Mouse (Mus musculus) neural tube, embryonic 11.5 days (tissue): Measurements from ENCODE around the gene Hipk1. TPM values are rescaled to one million over a fixed set of nuclear protein-coding genes. Genes with fewer than 3 reads are reported as not detected.

Experiments
- ATAC-seq: fragments of 200-750 bp; cut with Nextera tagmentation; 2 replicates; pipeline ENCODE4 v1.8.0; 2017; ENCODE audit warnings: moderate number of reproducible peaks, mild to moderate bottlenecking, moderate TSS enrichment, moderate library complexity; ENCODE audit not compliant: insufficient read depth, low FRiP score, low TSS enrichment
- DNase-seq: peaks from one replicate; pipeline ENCODE4 v3.0.0-alpha.2; 2015; ENCODE audit warnings: low spot score
- H3K27ac ChIP-seq: fragments of 300-500 bp; sonication (generic); 2 replicates; pipeline ENCODE4 v1.5.1; 2014; ENCODE audit warnings: low read depth, mild to moderate bottlenecking, low read length
- H3K27me3 ChIP-seq: fragments of 300-500 bp; sonication (generic); 2 replicates; pipeline ENCODE4 v1.6.1; 2014; ENCODE audit warnings: mild to moderate bottlenecking, low read length, mixed read lengths; ENCODE audit not compliant: control insufficient read depth, insufficient read depth
- H3K36me3 ChIP-seq: fragments of 300-500 bp; sonication (generic); 2 replicates; pipeline ENCODE4 v1.6.1; 2014; ENCODE audit warnings: mild to moderate bottlenecking, low read length, moderate library complexity, mixed read lengths; ENCODE audit not compliant: control insufficient read depth, insufficient read depth
- H3K4me1 ChIP-seq: fragments of 300-500 bp; sonication (generic); 2 replicates; pipeline ENCODE4 v1.6.1; 2014; ENCODE audit warnings: low read length, mixed read lengths; ENCODE audit not compliant: control insufficient read depth, insufficient read depth
- H3K4me2 ChIP-seq: fragments of 300-500 bp; sonication (generic); 2 replicates; pipeline ENCODE4 v1.6.1; 2014; ENCODE audit warnings: low read depth, mild to moderate bottlenecking, moderate library complexity
- H3K4me3 ChIP-seq: fragments of 300-500 bp; sonication (generic); 2 replicates; pipeline ENCODE4 v1.5.1; 2014; ENCODE audit warnings: low read depth, low read length
- H3K9ac ChIP-seq: fragments of 300-500 bp; sonication (generic); 2 replicates; pipeline ENCODE4 v1.6.1; 2014; ENCODE audit warnings: mild to moderate bottlenecking, low read length
- H3K9me3 ChIP-seq: fragments of 300-500 bp; sonication (generic); 2 replicates; pipeline ENCODE4 v1.6.1; 2016; ENCODE audit warnings: low read length; ENCODE audit not compliant: control insufficient read depth
- WGBS: fragments of 180-500 bp; shearing (Covaris S2); extraction: QIAGEN DNeasy Blood & Tissue Kit; methylation state at CpG from one replicate; pipeline ENCODE4 v1.1.7; 2014; 5-methylcytosine and 5-hydroxymethylcytosine counted together
- polyA plus RNA-seq: library from polyadenylated mRNA; unstranded; fragments of >200 nt; fragmentation: Nextera tagmentation; extraction: Ambion mirVana; gene quantifications from 2 replicates; pipeline ENCODE4 v1.2.1, GENCODE M21; 2014

Hipk1 gene
- polyA plus RNA-seq, 1 experiment from 2014 or later: 16.0 TPM

- peaks cover 4% of the 10 kb centered on the region; the same call in 1 of the 2 replicates for H3K36me3 ChIP-seq
- H3K9ac ChIP-seq: no peak overlapping the region
- H3K27me3 ChIP-seq: no peaks in the 10 kb centered on the region
- H3K9me3 ChIP-seq: no peaks in the 10 kb centered on the region
- no peaks in the 10 kb centered on the region for H3K4me1 ChIP-seq
- DNase-seq (no peak), ATAC-seq (no peak)
- no peak overlapping the region for H3K4me2 ChIP-seq
- WGBS: 88% methylated on average over 3 of the region's 3 CpGs
- H3K4me3 ChIP-seq: no peak overlapping the region
- H3K27ac ChIP-seq: no peak overlapping the region
These were observed 17.9 kb downstream of the Hipk1 start for GRCm38 (mm10) chr3:103773508-103773907.

- ATAC-seq: no peak
- H3K4me1 ChIP-seq: no peaks in the 10 kb centered on the region
- H3K4me3 ChIP-seq: no peak overlapping the region
- no peaks in the 10 kb centered on the region for H3K9me3 ChIP-seq
- H3K27ac ChIP-seq: no peak overlapping the region
- no peak for DNase-seq
- WGBS: 90% methylated on average over 4 of the region's 4 CpGs
- no peaks in the 10 kb centered on the region for H3K27me3 ChIP-seq
- no peak overlapping the region for H3K9ac ChIP-seq
- H3K4me2 ChIP-seq: no peak overlapping the region
- peaks cover 3% of the 10 kb centered on the region; the same call in 1 of the 2 replicates for H3K36me3 ChIP-seq
These were observed 18.5 kb downstream of the Hipk1 start for GRCm38 (mm10) chr3:103772846-103773245.

- no peak overlapping the region for H3K9ac ChIP-seq
These were observed 19.7 kb downstream of the Hipk1 start for GRCm38 (mm10) chr3:103771531-103772130.

GRCm38 (mm10) chr3:103766789-103767188 is 24.6 kb downstream of the Hipk1 start:
- H3K4me1 ChIP-seq: no peaks in the 10 kb centered on the region
- WGBS: 80% methylated on average over 3 of the region's 3 CpGs
- ATAC-seq: no peak
- H3K4me3 ChIP-seq: no peak overlapping the region
- H3K27me3 ChIP-seq: no peaks in the 10 kb centered on the region
- no peak for DNase-seq
- 0 out of 2 replicates have a peak, but pooled peaks cover 2% of the 10 kb centered on the region for H3K36me3 ChIP-seq
- H3K4me2 ChIP-seq: no peak overlapping the region
- no peak overlapping the region for H3K27ac ChIP-seq
- no peaks in the 10 kb centered on the region for H3K9me3 ChIP-seq
- no peak overlapping the region for H3K9ac ChIP-seq

More at GRCm38 (mm10) chr3:103771531-103772130, 19.7 kb downstream of the Hipk1 start:
- no peak overlapping the region for H3K4me2 ChIP-seq
- H3K4me3 ChIP-seq: no peak overlapping the region
- H3K9me3 ChIP-seq: no peaks in the 10 kb centered on the region
- ATAC-seq (no peak), DNase-seq (no peak)
- H3K36me3 ChIP-seq: no peaks in the 10 kb centered on the region
- no peaks in the 10 kb centered on the region for H3K4me1 ChIP-seq
- WGBS: 91% methylated on average over 9 of the region's 9 CpGs
- no peaks in the 10 kb centered on the region for H3K27me3 ChIP-seq
- no peak overlapping the region for H3K27ac ChIP-seq

GRCm38 (mm10) chr3:103759261-103759970 is 31.9 kb downstream of the Hipk1 start:
- Histone ChIP-seq H3K27ac (no peak overlapping the region), H3K4me1 (no peaks in the 10 kb centered on the region), H3K4me2 (no peak overlapping the region), H3K4me3 (no peak overlapping the region), H3K27me3 (no peaks in the 10 kb centered on the region), H3K36me3 (peaks cover 12% of the 10 kb centered on the region), H3K9me3 (no peaks in the 10 kb centered on the region), H3K9ac (no peak overlapping the region)
- WGBS: 77% methylated on average over 5 of the region's 5 CpGs
- ATAC-seq (no peak), DNase-seq (no peak)

- ATAC-seq (no peak), DNase-seq (no peak)
- no peak overlapping the region for H3K9ac ChIP-seq
- H3K36me3 ChIP-seq: peaks cover 11% of the 10 kb centered on the region
- H3K4me2 ChIP-seq: no peak overlapping the region
- 72% methylated on average over 7 of the region's 7 CpGs for WGBS
- no peak overlapping the region for H3K27ac ChIP-seq
- no peaks in the 10 kb centered on the region for H3K9me3 ChIP-seq
- no peaks in the 10 kb centered on the region for H3K27me3 ChIP-seq
- no peaks in the 10 kb centered on the region for H3K4me1 ChIP-seq
- no peak overlapping the region for H3K4me3 ChIP-seq
These were observed 32.9 kb downstream of the Hipk1 start for GRCm38 (mm10) chr3:103758456-103758855.

- Histone ChIP-seq H3K36me3 (peaks cover 12% of the 10 kb centered on the region), H3K4me2 (no peak overlapping the region), H3K9ac (no peak overlapping the region), H3K9me3 (no peaks in the 10 kb centered on the region), H3K4me3 (no peak overlapping the region), H3K27ac (no peak overlapping the region), H3K27me3 (no peaks in the 10 kb centered on the region), H3K4me1 (no peaks in the 10 kb centered on the region)
- 98% methylated on average over 2 of the region's 2 CpGs for WGBS
- ATAC-seq (no peak), DNase-seq (no peak)
These were observed 34.4 kb downstream of the Hipk1 start for GRCm38 (mm10) chr3:103756920-103757319.

GRCm38 (mm10) chr3:103755351-103755750 is 36.0 kb downstream of the Hipk1 start:
- H3K4me2 ChIP-seq: no peak overlapping the region
- no peak overlapping the region for H3K9ac ChIP-seq
- peaks cover 10% of the 10 kb centered on the region for H3K36me3 ChIP-seq
- no peak for DNase-seq
- no peaks in the 10 kb centered on the region for H3K9me3 ChIP-seq
- H3K27ac ChIP-seq: no peak overlapping the region
- ATAC-seq: no peak
- no peak overlapping the region for H3K4me3 ChIP-seq
- WGBS: 85% methylated on average over 3 of the region's 3 CpGs
- H3K27me3 ChIP-seq: no peaks in the 10 kb centered on the region
- no peaks in the 10 kb centered on the region for H3K4me1 ChIP-seq

GRCm38 (mm10) chr3:103751558-103751957 is 39.8 kb downstream of the Hipk1 start:
- Histone ChIP-seq H3K4me1 (no peaks in the 10 kb centered on the region), H3K4me3 (no peak overlapping the region), H3K27ac (no peak overlapping the region), H3K9me3 (no peaks in the 10 kb centered on the region), H3K4me2 (no peak overlapping the region), H3K27me3 (no peaks in the 10 kb centered on the region), H3K36me3 (peaks cover 5% of the 10 kb centered on the region), H3K9ac (no peak overlapping the region)
- ATAC-seq: no peak
- 85% methylated on average over 2 of the region's 2 CpGs for WGBS
- no peak for DNase-seq
